Comparison of ENCODE assay signal across 18 mouse cellular contexts in genomic region chr7:117771836-117772235, GRCm38 (mm10).
DNase-seq lines count a peak whose midpoint lies in the region; ATAC-seq and TF ChIP-seq lines count a peak whose summit lies in the region.
"Had no signal": no experiment of that assay in that cellular context is flagged by ENCODE, and none has a peak within 500 bp of the region (broad histone marks: within the 10 kb centered on the region; RNA-seq: fewer than 3 reads in every experiment).

No protein-coding gene starts in this region.

- no peak for TF ChIP-seq CTCF in kidney, postnatal 0 days (IDR thresholded peaks at IDR 0.05; ENCODE audit: low read depth)

- no peak overlapping the region for H3K9ac ChIP-seq in forebrain, embryonic 14.5 days (ENCODE audit: low read length)
- no peak overlapping the region for H3K9ac ChIP-seq in forebrain, embryonic 16.5 days (replicated peaks; ENCODE audit: low read depth, low read length)
- H3K9ac ChIP-seq in kidney, postnatal 0 days (ENCODE audit: low read depth, low read length): no peak overlapping the region
- H3K9ac ChIP-seq: embryonic facial prominence, embryonic 15.5 days; heart, embryonic 15.5 days; hindbrain, embryonic 15.5 days; liver, embryonic 15.5 days had no signal

- H3K27ac ChIP-seq in forebrain, embryonic 14.5 days (ENCODE audit: low read depth, low read length): no peak overlapping the region
- no peak overlapping the region for H3K27ac ChIP-seq in forebrain, embryonic 16.5 days (ENCODE audit: low read length)
- no peak overlapping the region for H3K27ac ChIP-seq in kidney, postnatal 0 days
- H3K27ac ChIP-seq: embryonic facial prominence, embryonic 15.5 days; forebrain, embryonic 10.5 days; heart, adult 2 months; heart, embryonic 15.5 days; hindbrain, embryonic 15.5 days; liver, embryonic 15.5 days; stomach, postnatal 0 days had no signal

- H3K4me3 ChIP-seq in forebrain, embryonic 14.5 days (ENCODE audit: low read depth, low read length): no peak overlapping the region
- no peak overlapping the region for H3K4me3 ChIP-seq in forebrain, embryonic 16.5 days (replicated peaks; ENCODE audit: low read length)
- no peak overlapping the region for H3K4me3 ChIP-seq in kidney, postnatal 0 days (replicated peaks; ENCODE audit: low read depth, low read length)
- H3K4me3 ChIP-seq: embryonic facial prominence, embryonic 15.5 days; forebrain, embryonic 10.5 days; heart, adult 2 months; heart, embryonic 15.5 days; hindbrain, embryonic 15.5 days; liver, embryonic 15.5 days had no signal

- H3K4me1 ChIP-seq in forebrain, embryonic 14.5 days (ENCODE audit: control insufficient read depth, insufficient read depth, low read length): no peaks in the 10 kb centered on the region
- peaks cover 4% of the 10 kb centered on the region; the same call in 1 of the 2 replicates for H3K4me1 ChIP-seq in forebrain, embryonic 16.5 days (replicated peaks; ENCODE audit: control insufficient read depth, insufficient read depth, low read length)
- no peaks in the 10 kb centered on the region for H3K4me1 ChIP-seq in kidney, postnatal 0 days (replicated peaks; ENCODE audit: insufficient read depth, low read length)
- H3K4me1 ChIP-seq: embryonic facial prominence, embryonic 15.5 days; heart, embryonic 15.5 days; hindbrain, embryonic 15.5 days; liver, embryonic 15.5 days had no signal

- H3K27me3 ChIP-seq in forebrain, embryonic 14.5 days (replicated peaks; ENCODE audit: control insufficient read depth, insufficient read depth, low read length): no peaks in the 10 kb centered on the region
- no peaks in the 10 kb centered on the region for H3K27me3 ChIP-seq in forebrain, embryonic 16.5 days (replicated peaks; ENCODE audit: control insufficient read depth, insufficient read depth, low read length)
- H3K27me3 ChIP-seq in kidney, postnatal 0 days (ENCODE audit: insufficient read depth, low read length): no peaks in the 10 kb centered on the region
- H3K27me3 ChIP-seq: embryonic facial prominence, embryonic 15.5 days; heart, embryonic 15.5 days; hindbrain, embryonic 15.5 days; liver, embryonic 15.5 days had no signal

- ATAC-seq in forebrain, embryonic 14.5 days: no peak
- ATAC-seq in forebrain, embryonic 16.5 days: no peak
- ATAC-seq in kidney, postnatal 0 days (replicated peaks; ENCODE audit: low FRiP score, low read depth): no peak; the same call in 1 of the 2 replicates
- ATAC-seq: lung, postnatal 0 days had no signal

- no peaks in the 10 kb centered on the region for H3K36me3 ChIP-seq in forebrain, embryonic 14.5 days (ENCODE audit: control insufficient read depth, insufficient read depth, low read length)
- no peaks in the 10 kb centered on the region for H3K36me3 ChIP-seq in forebrain, embryonic 16.5 days (ENCODE audit: control insufficient read depth, insufficient read depth)
- H3K36me3 ChIP-seq in kidney, postnatal 0 days (ENCODE audit: insufficient read depth, low read length): no peaks in the 10 kb centered on the region
- H3K36me3 ChIP-seq: embryonic facial prominence, embryonic 15.5 days; forebrain, embryonic 10.5 days; heart, embryonic 15.5 days; hindbrain, embryonic 15.5 days; liver, embryonic 15.5 days had no signal

- peaks cover 4% of the 10 kb centered on the region; the same call in 1 of the 2 replicates for H3K9me3 ChIP-seq in forebrain, embryonic 14.5 days (replicated peaks; ENCODE audit: control insufficient read depth, low read length)
- H3K9me3 ChIP-seq in forebrain, embryonic 16.5 days (ENCODE audit: control insufficient read depth, low read length): no peaks in the 10 kb centered on the region
- H3K9me3 ChIP-seq in kidney, postnatal 0 days (replicated peaks; ENCODE audit: low read length): 0 out of 2 replicates have a peak, but pooled peaks cover 5% of the 10 kb centered on the region
- H3K9me3 ChIP-seq: embryonic facial prominence, embryonic 15.5 days; heart, embryonic 15.5 days; hindbrain, embryonic 15.5 days; liver, embryonic 15.5 days had no signal

- H3K4me2 ChIP-seq in forebrain, embryonic 14.5 days (ENCODE audit: low read length): no peak overlapping the region
- no peak overlapping the region for H3K4me2 ChIP-seq in forebrain, embryonic 16.5 days (ENCODE audit: low read length)
- H3K4me2 ChIP-seq in kidney, postnatal 0 days (ENCODE audit: low read length): no peak overlapping the region
- H3K4me2 ChIP-seq: embryonic facial prominence, embryonic 15.5 days; heart, embryonic 15.5 days; hindbrain, embryonic 15.5 days; liver, embryonic 15.5 days had no signal

- WGBS in forebrain, embryonic 14.5 days: 42% methylated on average over 6 of the region's 6 CpGs
- 50% methylated on average over 6 of the region's 6 CpGs for WGBS in forebrain, embryonic 16.5 days
- WGBS in kidney, postnatal 0 days: 36% methylated on average over 6 of the region's 6 CpGs

- DNase-seq in forebrain, embryonic 14.5 days (ENCODE audit: low spot score): peak; percentile 8
- DNase-seq in kidney, postnatal 0 days (ENCODE audit: low spot score): peak; percentile 51
- DNase-seq in kidney, postnatal 25 days: no peak
- DNase-seq in retina, postnatal 1 day: peak; percentile 24
- no peak for DNase-seq in retina, embryonic 14.5 days (ENCODE audit: low spot score)
- no peak for DNase-seq in right cerebral cortex, postnatal 4 days
- DNase-seq: adrenal gland, postnatal 25 days; cerebellum, adult 8-10 months; gastrocnemius, postnatal 10 days; heart, adult 2 months had no signal

Comparison
In these comparisons a context has a peak if more than half of its experiments do, and no peak if none do; other contexts are left out.
1. DNase-seq: peak in forebrain, embryonic 14.5 days (single experiment), kidney, postnatal 0 days (single experiment) and retina, postnatal 1 day (single experiment); none in kidney, postnatal 25 days (0 of 2), retina, embryonic 14.5 days (single experiment) and right cerebral cortex, postnatal 4 days (single experiment).